Mouse (Mus musculus) G1E (cell line): ENCODE data around the gene Pmfbp1. TPM values are rescaled to one million over a fixed set of nuclear protein-coding genes. Genes with fewer than 3 reads are reported as not detected.

Experiments used
- ATAC-seq: 2 replicates; pipeline ENCODE4 v1.8.0; 2016; ENCODE audit warnings: mild to moderate bottlenecking; ENCODE audit not compliant: insufficient number of reproducible peaks, poor library complexity, low FRiP score, severe bottlenecking; ENCODE audit errors: extremely low read depth
- DNase-seq: peaks from one replicate; pipeline ENCODE4 v3.0.0; 2012; ENCODE audit warnings: low spot score
- H3K27me3 ChIP-seq: 2 replicates; pipeline ENCODE4 v1.6.1; 2012; ENCODE audit warnings: mild to moderate bottlenecking, low read length, inconsistent platforms; ENCODE audit not compliant: insufficient read depth
- H3K36me3 ChIP-seq: replicated peaks from 2 replicates; pipeline ENCODE3; 2012; ENCODE audit warnings: mild to moderate bottlenecking, inconsistent platforms
- H3K4me1 ChIP-seq: 2 replicates; pipeline ENCODE4 v1.6.1; 2012; ENCODE audit warnings: low read depth, low read length, inconsistent platforms, mixed read lengths; ENCODE audit not compliant: insufficient read depth
- H3K4me3 ChIP-seq: 2 replicates; pipeline ENCODE4 v1.5.1; 2012; ENCODE audit warnings: low read depth, mild to moderate bottlenecking, inconsistent platforms, low read length, moderate library complexity, mixed read lengths
- H3K9me3 ChIP-seq: replicated peaks from 2 replicates; pipeline ENCODE4 v1.6.1; 2012; ENCODE audit warnings: inconsistent platforms
- CTCF ChIP-seq: IDR thresholded peaks from 2 replicates; pipeline ENCODE4 v1.5.1; 2012; ENCODE audit warnings: low read depth, low read length, inconsistent platforms, mixed read lengths
- GATA1 ChIP-seq: IDR thresholded peaks from 2 replicates; pipeline ENCODE4 v1.6.1; 2012; ENCODE audit warnings: borderline replicate concordance, low read length, inconsistent platforms, mixed read lengths
- GATA2 ChIP-seq: IDR thresholded peaks from 2 replicates; pipeline ENCODE4 v1.6.1; 2012; ENCODE audit warnings: low read depth, low read length, inconsistent platforms, borderline replicate concordance
- POLR2AphosphoS5 ChIP-seq: IDR thresholded peaks from 2 replicates; pipeline ENCODE4 v1.6.1; 2012; ENCODE audit warnings: low read depth, low read length, inconsistent platforms; ENCODE audit not compliant: insufficient replicate concordance
- TAL1 ChIP-seq: conservative IDR thresholded peaks from 2 replicates; pipeline ENCODE4 v1.6.1; 2012; ENCODE audit warnings: low read depth, low read length, inconsistent platforms, mixed read lengths
- polyA plus RNA-seq: library from polyadenylated mRNA; stranded (reverse); fragments of >175 nt; gene quantifications from 2 replicates; pipeline ENCODE4 v1.2.3, GENCODE M21; 2012
- total RNA-seq, 2 experiments: library from RNA; stranded (forward) in 1 of 2; stranded (reverse) in 1 of 2; fragments of 200-1000 nt in 1 of 2; fragments of >200 nt in 1 of 2; fragmentation: Nextera tagmentation in 1 of 2; gene quantifications; 2 replicates each; pipeline ENCODE4 v1.2.3; 2014 to 2017

Pmfbp1 gene
- total and polyA plus RNA-seq, 3 experiments: 0.05 TPM; not detected in 2

- Histone ChIP-seq H3K4me1 (no peaks in the 10 kb centered on the region), H3K36me3 (no peaks in the 10 kb centered on the region), H3K9me3 (peaks cover 42% of the 10 kb centered on the region), H3K4me3 (no peak overlapping the region), H3K27me3 (no peaks in the 10 kb centered on the region)
- TF ChIP-seq CTCF (no peak), TAL1 (no peak), GATA1 (no peak)
- ATAC-seq: no peak
- DNase-seq: no peak
Observed at GRCm38 (mm10) chr8:109471876-109472275, 22.0 kb upstream of the Pmfbp1 start.

GRCm38 (mm10) chr8:109472400-109472799 lies 21.4 kb upstream of the Pmfbp1 start:
- DNase-seq (no peak), ATAC-seq (no peak)
- Histone ChIP-seq H3K36me3 (no peaks in the 10 kb centered on the region), H3K9me3 (peaks cover 40% of the 10 kb centered on the region), H3K4me1 (no peaks in the 10 kb centered on the region), H3K27me3 (no peaks in the 10 kb centered on the region), H3K4me3 (no peak overlapping the region)
- TF ChIP-seq GATA1 (no peak), CTCF (no peak), TAL1 (no peak)

- no peaks in the 10 kb centered on the region for H3K36me3 ChIP-seq
- H3K9me3 ChIP-seq: peaks cover 44% of the 10 kb centered on the region
- no peak overlapping the region for H3K4me3 ChIP-seq
- DNase-seq (no peak), ATAC-seq (no peak)
- no peaks in the 10 kb centered on the region for H3K4me1 ChIP-seq
- TF ChIP-seq TAL1 (no peak), GATA2 (no peak), POLR2AphosphoS5 (no peak), CTCF (no peak), GATA1 (no peak)
- H3K27me3 ChIP-seq: no peaks in the 10 kb centered on the region
Observed at GRCm38 (mm10) chr8:109474442-109475121, 19.2 kb upstream of the Pmfbp1 start.

GRCm38 (mm10) chr8:109475436-109475835 lies 18.4 kb upstream of the Pmfbp1 start:
- no peaks in the 10 kb centered on the region for H3K27me3 ChIP-seq
- DNase-seq: no peak
- no peaks in the 10 kb centered on the region for H3K4me1 ChIP-seq
- H3K4me3 ChIP-seq: no peak overlapping the region
- TF ChIP-seq GATA2: no peak
- TF ChIP-seq CTCF: no peak
- no peak for TF ChIP-seq GATA1
- TF ChIP-seq TAL1: no peak
- no peak for TF ChIP-seq POLR2AphosphoS5
- H3K9me3 ChIP-seq: peaks cover 50% of the 10 kb centered on the region
- ATAC-seq: no peak
- no peaks in the 10 kb centered on the region for H3K36me3 ChIP-seq

- H3K27me3 ChIP-seq: no peaks in the 10 kb centered on the region
- no peak overlapping the region for H3K4me3 ChIP-seq
- H3K36me3 ChIP-seq: no peaks in the 10 kb centered on the region
- peaks cover 39% of the 10 kb centered on the region for H3K9me3 ChIP-seq
- DNase-seq (no peak), ATAC-seq (no peak)
- H3K4me1 ChIP-seq: no peaks in the 10 kb centered on the region
- TF ChIP-seq TAL1 (no peak), GATA1 (no peak), CTCF (no peak), POLR2AphosphoS5 (no peak), GATA2 (no peak)
Observed at GRCm38 (mm10) chr8:109478586-109478985, 15.2 kb upstream of the Pmfbp1 start.

- ATAC-seq: no peak
- no peak overlapping the region for H3K4me3 ChIP-seq
- H3K9me3 ChIP-seq: peaks cover 35% of the 10 kb centered on the region
- no peaks in the 10 kb centered on the region for H3K36me3 ChIP-seq
- H3K4me1 ChIP-seq: no peaks in the 10 kb centered on the region
- TF ChIP-seq GATA2 (no peak), CTCF (no peak), POLR2AphosphoS5 (no peak), TAL1 (no peak), GATA1 (no peak)
- H3K27me3 ChIP-seq: no peaks in the 10 kb centered on the region
- no peak for DNase-seq
Observed at GRCm38 (mm10) chr8:109484741-109485140, 9.1 kb upstream of the Pmfbp1 start.

GRCm38 (mm10) chr8:109485530-109485929 lies 8.3 kb upstream of the Pmfbp1 start:
- Histone ChIP-seq H3K4me1 (no peaks in the 10 kb centered on the region), H3K4me3 (no peak overlapping the region), H3K9me3 (peaks cover 37% of the 10 kb centered on the region), H3K36me3 (no peaks in the 10 kb centered on the region), H3K27me3 (no peaks in the 10 kb centered on the region)
- DNase-seq (no peak), ATAC-seq (no peak)
- TF ChIP-seq GATA2 (no peak), GATA1 (no peak), TAL1 (no peak), CTCF (no peak), POLR2AphosphoS5 (no peak)
